Mouse (Mus musculus): ENCODE data around the gene Gm6525.
A peak's percentile ranks its signal among the peaks of the same experiment; 100 is the strongest.

The Gm6525 gene

GRCm38 (mm10) chr3:84173581-84174154, at the start of gene Gm6525:
TSS of gene Gm6525 (plus strand) at chr3:84174104.
- DNase-seq, result no peak

- no peak for DNase-seq
These were observed 48.1 kb upstream of the Gm6525 start for GRCm38 (mm10) chr3:84125704-84126289.

- DNase-seq, result no peak
These were observed 47.2 kb upstream of the Gm6525 start for GRCm38 (mm10) chr3:84126721-84127120.

GRCm38 (mm10) chr3:84127431-84127830, 46.5 kb upstream of the Gm6525 start:
- no peak for DNase-seq

- no peak for DNase-seq
These were observed 44.7 kb upstream of the Gm6525 start for GRCm38 (mm10) chr3:84128871-84129870.

- DNase-seq, result no peak
These were observed 43.1 kb upstream of the Gm6525 start for GRCm38 (mm10) chr3:84130776-84131175.

- no peak for DNase-seq
These were observed 42.5 kb upstream of the Gm6525 start for GRCm38 (mm10) chr3:84131369-84131768.

GRCm38 (mm10) chr3:84135387-84135786, 38.5 kb upstream of the Gm6525 start:
- DNase-seq, result no peak

GRCm38 (mm10) chr3:84135933-84136332, 38.0 kb upstream of the Gm6525 start:
- DNase-seq, result no peak

GRCm38 (mm10) chr3:84136509-84136908, 37.4 kb upstream of the Gm6525 start:
- DNase-seq, result no peak

GRCm38 (mm10) chr3:84140947-84141346, 33.0 kb upstream of the Gm6525 start:
- no peak for DNase-seq

- DNase-seq, result no peak
These were observed 24.1 kb upstream of the Gm6525 start for GRCm38 (mm10) chr3:84149831-84150230.

- DNase-seq, result no peak
These were observed 19.2 kb upstream of the Gm6525 start for GRCm38 (mm10) chr3:84154721-84155141.

GRCm38 (mm10) chr3:84155146-84155545, 18.8 kb upstream of the Gm6525 start:
- DNase-seq, result no peak

- DNase-seq, result peak; percentile 95
These were observed 18.3 kb upstream of the Gm6525 start, which contains the start of gene Mnd1 for GRCm38 (mm10) chr3:84155558-84156006. TSS of gene Mnd1 (minus strand) at chr3:84155786.

- DNase-seq, result no peak
These were observed 17.8 kb upstream of the Gm6525 start for GRCm38 (mm10) chr3:84156105-84156504.

- no peak for DNase-seq
These were observed 16.9 kb upstream of the Gm6525 start for GRCm38 (mm10) chr3:84157011-84157410.

GRCm38 (mm10) chr3:84157559-84158350, 16.1 kb upstream of the Gm6525 start:
- DNase-seq, result no peak

- no peak for DNase-seq
These were observed 8.5 kb upstream of the Gm6525 start for GRCm38 (mm10) chr3:84165391-84165790.

GRCm38 (mm10) chr3:84166073-84166472, 7.8 kb upstream of the Gm6525 start:
- DNase-seq, result no peak

- DNase-seq, result no peak
These were observed 5.0 kb upstream of the Gm6525 start for GRCm38 (mm10) chr3:84168943-84169342.

GRCm38 (mm10) chr3:84169393-84170005, 4.4 kb upstream of the Gm6525 start:
- DNase-seq, result no peak

All from cerebellum, adult 9-11 months (tissue).